Mouse (Mus musculus): ENCODE results near the gene Tmem132d. TPM values are rescaled to one million over a fixed set of nuclear protein-coding genes. Genes with fewer than 3 reads are reported as not detected.
A peak's percentile ranks its signal among the peaks of the same experiment; 100 is the strongest.
"Not testable (repeated sequence)": the region's sequence is repeated elsewhere in the genome, so short reads cannot be mapped to it uniquely, and the experiment has no call there.

Gene Tmem132d
- total RNA-seq, 4 experiments from 2014 or later, result 20.3 to 21.2 (median 20.8) TPM

- no peak for DNase-seq (ENCODE audit: low spot score in 2 of 2)
Observed at GRCm38 (mm10) chr5:127806850-127807249, 626.0 kb downstream of the Tmem132d start.

- peak; percentile 19 for DNase-seq (ENCODE audit: low spot score in 2 of 2)
Observed at GRCm38 (mm10) chr5:127800907-127801306, 632.0 kb downstream of the Tmem132d start.

- DNase-seq (ENCODE audit: low spot score in 2 of 2), result no peak
Observed at GRCm38 (mm10) chr5:127781221-127781620, 651.7 kb downstream of the Tmem132d start.

DNA sequence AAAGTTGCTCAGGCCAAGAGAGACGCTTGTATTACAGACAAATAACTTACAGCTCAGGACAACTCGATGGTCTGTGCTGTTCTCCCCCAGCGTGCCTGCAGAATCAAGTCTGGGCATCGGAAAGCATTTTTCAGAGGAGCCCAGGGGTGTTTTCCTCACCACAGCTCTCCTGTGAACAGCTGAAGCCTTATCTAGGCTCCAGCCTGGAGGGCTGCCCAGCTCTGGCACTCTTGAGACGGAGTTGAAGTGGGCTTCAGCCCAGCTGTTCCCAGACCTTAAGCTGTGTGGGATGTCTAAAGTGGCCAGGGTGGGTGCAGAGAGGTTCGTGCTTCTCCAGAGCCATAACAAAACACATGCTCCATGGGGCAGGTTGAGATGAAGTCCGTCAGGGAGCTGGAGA, 657.1 kb downstream of the Tmem132d start:
- peak in 1 of 2 experiments; percentile 4 for DNase-seq (ENCODE audit: low spot score in 2 of 2)

GRCm38 (mm10) chr5:127758576-127758975, 674.3 kb downstream of the Tmem132d start:
- no peak for DNase-seq (ENCODE audit: low spot score in 2 of 2)

DNA sequence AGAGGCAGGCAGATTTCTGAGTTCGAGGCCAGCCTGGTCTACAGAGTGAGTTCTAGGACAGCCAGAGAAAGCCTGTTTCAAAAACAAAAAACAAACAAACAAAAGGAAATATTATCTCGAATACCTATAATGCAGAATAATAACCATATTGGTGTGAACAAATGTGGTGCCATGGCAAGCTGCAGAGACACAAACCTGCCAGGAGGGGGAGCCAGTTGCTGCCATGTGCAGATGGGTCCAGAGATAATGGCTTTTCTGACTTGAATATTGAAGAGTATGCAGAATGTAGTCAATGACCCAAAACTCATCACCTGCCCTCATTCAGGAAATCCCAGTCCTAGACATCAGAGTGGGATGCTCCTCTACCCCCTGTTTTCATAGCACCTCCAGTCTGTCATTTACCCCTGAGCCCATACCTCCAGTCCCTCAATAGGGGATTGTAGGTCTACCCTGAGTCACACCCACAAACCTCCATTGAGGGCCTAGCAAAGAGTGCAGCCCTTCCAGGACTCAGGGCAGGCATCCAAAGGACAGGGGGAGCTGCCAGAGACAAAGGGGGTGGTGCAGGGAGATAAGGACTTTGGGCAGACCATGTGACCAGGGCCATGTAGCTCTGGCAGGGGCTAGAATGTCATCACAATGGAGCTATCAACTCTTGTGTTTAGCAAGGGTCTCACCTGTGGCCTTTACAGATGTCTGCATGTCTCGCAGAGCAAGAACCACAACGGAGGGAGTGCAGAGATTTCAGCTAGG, 676.0 kb downstream of the Tmem132d start:
- no peak for DNase-seq (ENCODE audit: low spot score in 2 of 2)

DNA sequence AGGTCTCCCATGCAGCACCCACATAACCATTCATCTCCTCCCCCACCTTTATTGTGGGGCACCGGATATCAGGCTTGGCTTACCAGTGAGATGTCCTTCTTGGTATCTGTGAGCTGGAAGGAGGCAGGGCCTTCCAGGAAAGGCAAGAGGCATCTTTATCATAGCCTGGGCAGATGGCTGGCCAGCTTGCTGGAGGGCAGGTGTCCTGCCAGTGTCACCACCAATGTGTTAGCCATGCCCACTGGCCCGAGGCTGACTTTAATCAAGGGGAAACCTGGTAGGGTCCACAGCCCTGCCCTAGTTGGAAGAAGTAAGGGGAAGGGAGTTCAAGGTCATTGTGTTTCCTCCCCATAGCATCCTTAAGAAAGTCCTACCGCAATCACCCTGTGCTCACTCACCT, 676.9 kb downstream of the Tmem132d start:
- DNase-seq (ENCODE audit: low spot score in 2 of 2), result no peak

GRCm38 (mm10) chr5:127755594-127755993, 677.3 kb downstream of the Tmem132d start:
- DNase-seq (ENCODE audit: low spot score in 2 of 2), result no peak

- DNase-seq (ENCODE audit: low spot score in 2 of 2), result no peak
Observed at GRCm38 (mm10) chr5:127751262-127751975, 681.5 kb downstream of the Tmem132d start.

- DNase-seq (ENCODE audit: low spot score in 2 of 2), result not testable (repeated sequence)
Observed at GRCm38 (mm10) chr5:127749540-127749939, 683.3 kb downstream of the Tmem132d start.

DNA sequence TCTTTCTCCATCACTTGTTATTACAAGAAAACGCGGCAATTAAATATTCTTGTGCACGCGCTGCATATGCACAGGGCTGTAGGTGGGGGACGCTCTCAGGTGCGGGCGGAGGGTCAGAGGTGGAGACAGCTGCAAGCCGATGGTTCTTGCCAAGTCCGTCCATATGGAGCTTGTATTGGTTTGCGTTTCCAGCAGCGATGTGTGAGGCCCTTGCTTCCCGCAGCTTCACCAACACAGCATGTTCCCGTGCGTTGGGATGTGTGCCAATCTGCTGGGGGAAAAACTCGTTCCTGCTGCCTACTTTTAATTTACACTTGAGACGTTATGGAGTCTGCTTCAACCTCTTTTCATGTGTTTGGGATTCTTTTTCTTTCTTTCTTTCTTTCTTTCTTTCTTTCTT, 691.5 kb downstream of the Tmem132d start:
- DNase-seq (ENCODE audit: low spot score in 2 of 2), result peak; percentile 32 to 62

Other genes with a start within 250 kb of the Tmem132d start
- gene Fzd10, start 167.8 kb upstream of the Tmem132d start, total RNA-seq (2022), result under 1 TPM; 0.47 to 0.86 (median 0.67) TPM